Mouse (Mus musculus) kidney, embryonic 15.5 days (tissue): ENCODE measurements around the gene Bmpr1a. TPM values are rescaled to one million over a fixed set of nuclear protein-coding genes. Genes with fewer than 3 reads are reported as not detected.
A peak's percentile ranks its signal among the peaks of the same experiment; 100 is the strongest.

Experiments used
- ATAC-seq: fragments of 200-750 bp; cut with Nextera tagmentation; replicated peaks from 2 replicates; pipeline ENCODE4 v1.8.0; 2017; ENCODE audit warnings: moderate TSS enrichment; ENCODE audit not compliant: low FRiP score
- H3K27ac ChIP-seq: fragments of 300-500 bp; sonication (generic); 2 replicates; pipeline ENCODE4 v1.5.1; 2015; ENCODE audit warnings: mild to moderate bottlenecking, inconsistent platforms
- H3K27me3 ChIP-seq: fragments of 300-500 bp; sonication (generic); 2 replicates; pipeline ENCODE4 v1.6.1; 2015; ENCODE audit warnings: inconsistent platforms
- H3K36me3 ChIP-seq: fragments of 300-500 bp; sonication (generic); 2 replicates; pipeline ENCODE4 v1.6.1; 2015; ENCODE audit warnings: inconsistent platforms
- H3K4me1 ChIP-seq: fragments of 300-500 bp; sonication (generic); 2 replicates; pipeline ENCODE4 v1.6.1; 2015; ENCODE audit warnings: inconsistent platforms
- H3K4me2 ChIP-seq: fragments of 300-500 bp; sonication (generic); 2 replicates; pipeline ENCODE4 v1.6.1; 2015; ENCODE audit warnings: moderate library complexity, mild to moderate bottlenecking, inconsistent platforms
- H3K4me3 ChIP-seq: fragments of 300-500 bp; sonication (generic); replicated peaks from 2 replicates; pipeline ENCODE4 v1.5.1; 2015; ENCODE audit warnings: mild to moderate bottlenecking, inconsistent platforms
- H3K9ac ChIP-seq: fragments of 300-500 bp; sonication (generic); 2 replicates; pipeline ENCODE4 v1.6.1; 2015; ENCODE audit warnings: mild to moderate bottlenecking, inconsistent platforms
- H3K9me3 ChIP-seq: fragments of 300-500 bp; sonication (generic); replicated peaks from 2 replicates; pipeline ENCODE4 v1.6.1; 2016; ENCODE audit warnings: inconsistent platforms
- WGBS: fragments of 180-500 bp; shearing (Covaris S2); methylation state at CpG from one replicate; pipeline ENCODE4 v1.1.7; 2015; ENCODE audit warnings: mixed read lengths; 5-methylcytosine and 5-hydroxymethylcytosine counted together
- polyA plus RNA-seq: library from polyadenylated mRNA; unstranded; fragments of >200 nt; fragmentation: Nextera tagmentation; extraction: Ambion mirVana; gene quantifications from 2 replicates; pipeline ENCODE4 v1.2.1, GENCODE M21; 2015

Gene Bmpr1a
- polyA plus RNA-seq, 1 experiment from 2014 or later: 47.7 TPM

GRCm38 (mm10) chr14:34362726-34363445 is 140.3 kb downstream of the Bmpr1a start:
- Histone ChIP-seq H3K9ac (peak overlapping the region; percentile 37; the same call in 1 of the 2 replicates), H3K36me3 (no peaks in the 10 kb centered on the region), H3K4me3 (peak overlapping the region; percentile 50), H3K4me2 (peak overlapping the region; percentile 90), H3K27ac (no peak overlapping the region), H3K27me3 (no peaks in the 10 kb centered on the region), H3K9me3 (no peaks in the 10 kb centered on the region), H3K4me1 (peaks cover 15% of the 10 kb centered on the region)
- ATAC-seq: peak; percentile 65
- WGBS: 32% methylated on average over 18 of the region's 18 CpGs

GRCm38 (mm10) chr14:34362135-34362534 is 141.0 kb downstream of the Bmpr1a start:
- Histone ChIP-seq H3K36me3 (no peaks in the 10 kb centered on the region), H3K27ac (no peak overlapping the region), H3K9me3 (no peaks in the 10 kb centered on the region), H3K9ac (no peak overlapping the region), H3K27me3 (no peaks in the 10 kb centered on the region), H3K4me2 (no peak overlapping the region), H3K4me3 (no peak overlapping the region), H3K4me1 (peaks cover 15% of the 10 kb centered on the region)
- no peak for ATAC-seq
- 70% methylated on average over 4 of the region's 4 CpGs for WGBS

Other genes starting within 250 kb of the Bmpr1a start
- 10.5 and 11.0 TPM in 2 replicates for gene Shld2, start 192.8 kb downstream of the Bmpr1a start, polyA plus RNA-seq
- gene Glud1, start 192.6 kb downstream of the Bmpr1a start, polyA plus RNA-seq: 102 and 105 TPM in 2 replicates
- gene Fam25c, start 147.9 kb downstream of the Bmpr1a start, polyA plus RNA-seq: 1.1 TPM in 1 of 2 replicates, not detected in the other
- 8.6 and 11.2 TPM in 2 replicates for gene Sncg, start 128.6 kb downstream of the Bmpr1a start, polyA plus RNA-seq
- gene Mmrn2, start 127.9 kb downstream of the Bmpr1a start, polyA plus RNA-seq: 16.0 and 17.8 TPM in 2 replicates
- gene 9230112D13Rik, start 19.5 kb upstream of the Bmpr1a start, polyA plus RNA-seq: not detected in 2 replicates
- 3.7 and 7.1 TPM in 2 replicates for gene Ldb3, start 85.3 kb upstream of the Bmpr1a start, polyA plus RNA-seq
- gene Opn4, start 96.8 kb upstream of the Bmpr1a start, polyA plus RNA-seq: 0.45 and 0.55 TPM in 2 replicates
- 26.9 and 28.8 TPM in 2 replicates for gene Wapl, start 170.6 kb upstream of the Bmpr1a start, polyA plus RNA-seq